Mouse (Mus musculus) cerebellum, adult 2 months (tissue): ENCODE measurements around the gene Ube2c.

ENCODE experiments used
- CTCF ChIP-seq: fragments of 200-500 bp; IDR thresholded peaks from 2 replicates; pipeline ENCODE4 v1.5.1; 2011; ENCODE audit warnings: low read depth, mild to moderate bottlenecking, control low read depth, low read length, moderate library complexity, borderline replicate concordance; ENCODE audit not compliant: insufficient read depth
- POLR2A ChIP-seq: fragments of 200-500 bp; IDR thresholded peaks from 2 replicates; pipeline ENCODE4 v1.6.1; 2011; ENCODE audit warnings: low read length, control low read depth, borderline replicate concordance; ENCODE audit not compliant: insufficient read depth

- TF ChIP-seq POLR2A (no peak), CTCF (no peak)
These were observed 14.9 kb upstream of the Ube2c start for GRCm38 (mm10) chr2:164754800-164755199.
